Mouse (Mus musculus): Measurements from ENCODE around the gene Fam107a.
A peak's percentile ranks its signal among the peaks of the same experiment; 100 is the strongest.

Gene Fam107a

GRCm38 (mm10) chr14:8317194-8318097 lies at the start of gene Fam107a:
Fam107a (minus strand) TSS chr14:8318023.
- no peak for DNase-seq

GRCm38 (mm10) chr14:8367121-8367520 lies 49.3 kb upstream of the Fam107a start:
- DNase-seq, result no peak

GRCm38 (mm10) chr14:8365833-8366232 lies 48.0 kb upstream of the Fam107a start:
- DNase-seq, result no peak

- no peak for DNase-seq
Measured at GRCm38 (mm10) chr14:8356836-8357235, 39.0 kb upstream of the Fam107a start.

- peak; percentile 82 for DNase-seq
Measured at GRCm38 (mm10) chr14:8355999-8356501, 38.2 kb upstream of the Fam107a start.

- DNase-seq, result no peak
Measured at GRCm38 (mm10) chr14:8348927-8349326, 31.1 kb upstream of the Fam107a start.

GRCm38 (mm10) chr14:8346255-8346997 lies 28.6 kb upstream of the Fam107a start:
- peak; percentile 91 for DNase-seq

GRCm38 (mm10) chr14:8345566-8345965 lies 27.7 kb upstream of the Fam107a start:
- no peak for DNase-seq

GRCm38 (mm10) chr14:8342509-8343106 lies 24.8 kb upstream of the Fam107a start:
- peak; percentile 80 for DNase-seq

- no peak for DNase-seq
Measured at GRCm38 (mm10) chr14:8340226-8340625, 22.4 kb upstream of the Fam107a start.

GRCm38 (mm10) chr14:8335947-8336346 lies 18.1 kb upstream of the Fam107a start:
- no peak for DNase-seq

- DNase-seq, result no peak
Measured at GRCm38 (mm10) chr14:8334511-8334910, 16.7 kb upstream of the Fam107a start.

GRCm38 (mm10) chr14:8332314-8333252 lies 14.8 kb upstream of the Fam107a start:
- peak; percentile 89 for DNase-seq

GRCm38 (mm10) chr14:8331307-8331905 lies 13.6 kb upstream of the Fam107a start:
- peak; percentile 98 for DNase-seq

GRCm38 (mm10) chr14:8330390-8330789 lies 12.6 kb upstream of the Fam107a start:
- peak; percentile 72 for DNase-seq

GRCm38 (mm10) chr14:8329552-8329951 lies 11.7 kb upstream of the Fam107a start:
- no peak for DNase-seq

GRCm38 (mm10) chr14:8327371-8327770 lies 9.5 kb upstream of the Fam107a start:
- DNase-seq, result peak; percentile 91

- DNase-seq, result peak; percentile 94
Measured at GRCm38 (mm10) chr14:8326961-8327360, 9.1 kb upstream of the Fam107a start.

- no peak for DNase-seq
Measured at GRCm38 (mm10) chr14:8325746-8326145, 7.9 kb upstream of the Fam107a start.

GRCm38 (mm10) chr14:8320528-8320927 lies 2.7 kb upstream of the Fam107a start:
- peak; percentile 86 for DNase-seq

GRCm38 (mm10) chr14:8316366-8317193 lies 1.2 kb downstream of the Fam107a start:
- DNase-seq, result peak; percentile 57
